Mouse (Mus musculus): Measurements from ENCODE around the gene Dock1.

Dock1 gene

GRCm38 (mm10) chr7:134945925-134946716 is 275.7 kb downstream of the Dock1 start:
- DNase-seq (ENCODE audit: low read depth, low spot score), result peak; percentile 59

GRCm38 (mm10) chr7:134959086-134959485 is 288.6 kb downstream of the Dock1 start:
- no peak for DNase-seq (ENCODE audit: low read depth, low spot score)

GRCm38 (mm10) chr7:134960871-134961270 is 290.4 kb downstream of the Dock1 start:
- peak; percentile 23 for DNase-seq (ENCODE audit: low read depth, low spot score)

GRCm38 (mm10) chr7:134961608-134962007 is 291.2 kb downstream of the Dock1 start:
- no peak for DNase-seq (ENCODE audit: low read depth, low spot score)

GRCm38 (mm10) chr7:134990244-134990643 is 319.8 kb downstream of the Dock1 start:
- DNase-seq (ENCODE audit: low read depth, low spot score), result no peak

- DNase-seq (ENCODE audit: low read depth, low spot score), result peak; percentile 16
These were observed 320.5 kb downstream of the Dock1 start for GRCm38 (mm10) chr7:134990911-134991310.

- peak; percentile 17 for DNase-seq (ENCODE audit: low read depth, low spot score)
These were observed 324.5 kb downstream of the Dock1 start for GRCm38 (mm10) chr7:134994983-134995382.

GRCm38 (mm10) chr7:135002216-135002615 is 331.8 kb downstream of the Dock1 start:
- no peak for DNase-seq (ENCODE audit: low read depth, low spot score)

- no peak for DNase-seq (ENCODE audit: low read depth, low spot score)
These were observed 332.4 kb downstream of the Dock1 start for GRCm38 (mm10) chr7:135002891-135003290.

- no peak for DNase-seq (ENCODE audit: low read depth, low spot score)
These were observed 335.6 kb downstream of the Dock1 start for GRCm38 (mm10) chr7:135005964-135006560.

- no peak for DNase-seq (ENCODE audit: low read depth, low spot score)
These were observed 337.6 kb downstream of the Dock1 start for GRCm38 (mm10) chr7:135008021-135008420.

GRCm38 (mm10) chr7:135010997-135011396 is 340.5 kb downstream of the Dock1 start:
- DNase-seq (ENCODE audit: low read depth, low spot score), result no peak

- no peak for DNase-seq (ENCODE audit: low read depth, low spot score)
These were observed 347.1 kb downstream of the Dock1 start for GRCm38 (mm10) chr7:135017531-135017930.

GRCm38 (mm10) chr7:135020762-135021161 is 350.3 kb downstream of the Dock1 start:
- no peak for DNase-seq (ENCODE audit: low read depth, low spot score)

GRCm38 (mm10) chr7:135021544-135022100 is 351.2 kb downstream of the Dock1 start:
- DNase-seq (ENCODE audit: low read depth, low spot score), result peak; percentile 6

GRCm38 (mm10) chr7:135024531-135024930 is 354.1 kb downstream of the Dock1 start:
- no peak for DNase-seq (ENCODE audit: low read depth, low spot score)

- no peak for DNase-seq (ENCODE audit: low read depth, low spot score)
These were observed 358.3 kb downstream of the Dock1 start for GRCm38 (mm10) chr7:135028716-135029115.

- DNase-seq (ENCODE audit: low read depth, low spot score), result peak; percentile 18
These were observed 358.7 kb downstream of the Dock1 start for GRCm38 (mm10) chr7:135029136-135029535.

- no peak for DNase-seq (ENCODE audit: low read depth, low spot score)
These were observed 361.0 kb downstream of the Dock1 start for GRCm38 (mm10) chr7:135031466-135031865.

- DNase-seq (ENCODE audit: low read depth, low spot score), result no peak
These were observed 364.4 kb downstream of the Dock1 start for GRCm38 (mm10) chr7:135034811-135035210.

- no peak for DNase-seq (ENCODE audit: low read depth, low spot score)
These were observed 365.2 kb downstream of the Dock1 start for GRCm38 (mm10) chr7:135035651-135036050.

- no peak for DNase-seq (ENCODE audit: low read depth, low spot score)
These were observed 368.5 kb downstream of the Dock1 start for GRCm38 (mm10) chr7:135038930-135039329.

Data from brain, adult 2 months (tissue).